Mouse (Mus musculus): ENCODE measurements around the gene Il33. TPM values are rescaled to one million over a fixed set of nuclear protein-coding genes. Genes with fewer than 3 reads are reported as not detected.
A peak's percentile ranks its signal among the peaks of the same experiment; 100 is the strongest.

Il33 gene
- 10 to 100 TPM; 21.9 to 25.1 TPM for total RNA-seq (2021)

- peak; percentile 60 to 72 for DNase-seq (ENCODE audit: low spot score in 2 of 2)
- intact Hi-C loops (cut with DNase I), result no loop called here
Measured at GRCm38 (mm10) chr19:29924638-29925258, at the start of gene Il33. Gene Il33 (plus strand): TSS chr19:29925114.

DNA sequence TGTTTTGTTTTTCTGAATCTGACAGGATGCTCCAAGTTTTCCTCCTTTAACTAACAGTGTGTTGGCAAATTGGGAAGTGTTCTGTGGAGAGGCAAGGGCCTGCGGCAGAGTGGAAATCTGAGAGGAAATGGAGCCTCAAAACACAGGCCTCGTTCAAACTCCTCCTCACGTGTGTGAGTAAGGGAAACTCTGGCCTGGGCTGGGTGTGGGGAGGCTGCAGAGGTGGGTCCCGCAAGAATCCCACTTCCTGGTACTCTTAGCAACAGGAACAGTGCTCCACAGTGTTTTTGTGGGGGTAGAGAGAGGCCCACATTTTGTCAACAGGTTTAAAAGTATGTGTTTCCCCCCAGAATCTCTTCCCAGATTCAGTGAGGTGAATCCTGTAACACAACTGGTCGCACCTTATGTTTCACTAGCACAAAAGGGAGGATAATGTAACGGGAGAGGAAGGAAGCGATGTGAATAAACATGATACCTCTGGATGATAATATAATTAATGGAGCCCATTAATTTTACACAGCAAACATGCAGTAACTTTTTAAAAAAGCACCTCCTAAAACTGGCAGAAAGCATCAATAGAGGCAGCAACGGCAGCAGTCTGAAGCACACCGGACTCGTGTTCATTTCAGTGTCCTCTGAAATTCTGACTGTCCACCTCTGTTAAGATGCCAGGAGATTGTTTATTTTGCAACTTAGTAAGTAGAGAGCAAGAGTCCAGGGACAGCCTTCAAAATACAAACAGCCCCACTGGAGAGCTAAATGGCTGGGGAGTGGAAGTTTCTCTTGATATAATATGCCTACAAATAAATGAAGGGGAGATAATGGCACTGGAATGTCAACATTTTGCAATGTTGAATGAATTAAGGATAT lies 47.3 kb upstream of the Il33 start:
- no peak for DNase-seq (ENCODE audit: low spot score in 2 of 2)
- intact Hi-C loops (cut with DNase I), result no loop called here

DNA sequence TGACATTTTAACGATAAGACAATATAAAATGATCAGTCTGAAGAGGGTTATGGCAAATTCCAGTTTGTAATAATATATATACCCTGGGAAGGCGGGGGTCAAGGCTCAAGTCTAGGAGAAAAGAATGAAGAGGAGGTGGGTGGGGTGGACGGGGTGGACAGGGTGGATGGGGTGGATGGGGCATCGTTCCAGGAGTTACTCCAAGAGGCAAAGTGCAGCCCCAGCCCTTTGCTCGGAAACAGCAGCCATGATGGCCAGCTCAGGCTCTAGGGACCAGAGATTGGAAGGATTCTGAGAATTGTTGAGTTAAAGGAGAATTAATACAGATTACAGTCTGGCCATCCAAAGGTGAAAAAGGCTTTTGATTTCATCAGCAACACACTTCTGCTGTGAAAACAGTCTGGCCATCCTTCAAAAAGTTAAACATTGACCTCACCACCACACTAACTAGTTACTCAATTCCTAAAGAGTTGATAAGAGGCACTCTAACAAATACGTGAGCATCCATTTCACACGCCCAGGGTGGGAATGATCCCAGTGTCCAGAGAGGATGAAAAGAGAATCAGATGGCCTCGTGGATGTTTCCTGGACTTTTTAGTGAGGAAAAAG lies 45.9 kb upstream of the Il33 start:
- intact Hi-C loops (cut with DNase I), result no loop called here

GRCm38 (mm10) chr19:29880918-29881317 lies 44.0 kb upstream of the Il33 start:
- intact Hi-C loops (cut with DNase I), result no loop called here
- DNase-seq (ENCODE audit: low spot score in 2 of 2), result no peak

More for the DNA sequence above, 45.9 kb upstream of the Il33 start:
- no peak for DNase-seq (ENCODE audit: low spot score in 2 of 2)

GRCm38 (mm10) chr19:29882696-29883095 lies 42.2 kb upstream of the Il33 start:
- DNase-seq (ENCODE audit: low spot score in 2 of 2), result no peak
- intact Hi-C loops (cut with DNase I), result no loop called here

DNA sequence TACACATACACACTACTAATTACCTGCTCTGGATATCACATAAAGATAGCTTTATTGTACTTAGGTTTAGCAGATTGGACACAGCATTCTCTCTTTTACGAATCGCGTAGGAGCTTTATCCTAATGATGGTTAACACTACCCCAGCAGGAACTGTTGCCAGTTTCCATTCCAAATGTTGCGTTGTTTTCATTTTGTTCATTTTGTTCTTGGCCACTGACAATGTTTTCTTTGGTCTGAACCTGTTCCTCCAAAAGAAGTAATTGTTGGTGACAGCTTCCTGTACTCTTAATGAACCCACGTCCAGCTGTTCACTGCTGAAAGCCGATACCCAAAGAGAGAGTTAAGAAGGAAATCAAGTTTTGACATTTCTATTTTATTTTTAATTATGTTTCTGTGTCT lies 39.4 kb upstream of the Il33 start:
- no peak for DNase-seq (ENCODE audit: low spot score in 2 of 2)
- intact Hi-C loops (cut with DNase I), result no loop called here

- DNase-seq (ENCODE audit: low spot score in 2 of 2), result no peak
- intact Hi-C loops (cut with DNase I), result no loop called here
Measured at GRCm38 (mm10) chr19:29887476-29887875, 37.4 kb upstream of the Il33 start.

GRCm38 (mm10) chr19:29888946-29889345 lies 36.0 kb upstream of the Il33 start:
- DNase-seq (ENCODE audit: low spot score in 2 of 2), result no peak
- intact Hi-C loops (cut with DNase I), result no loop called here

DNA sequence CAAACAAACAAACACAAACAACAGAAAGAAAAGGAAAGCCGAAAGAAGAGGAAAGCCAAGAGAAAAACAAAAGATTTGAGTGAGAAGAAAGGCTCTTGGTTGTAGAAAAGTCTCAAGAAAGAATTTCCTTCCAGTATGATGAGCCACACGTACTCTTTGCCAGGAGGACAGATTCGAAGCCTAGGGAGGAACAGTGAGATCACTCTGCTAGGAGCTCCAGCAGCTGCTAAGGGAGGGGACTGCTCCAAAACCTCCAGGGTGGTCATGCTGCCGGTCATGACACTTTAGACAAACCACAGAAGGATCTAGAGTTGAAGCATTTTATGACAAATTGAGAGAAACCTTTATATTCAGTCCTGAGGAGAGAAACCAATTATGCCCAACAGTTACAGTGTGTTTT lies 32.9 kb upstream of the Il33 start:
- no peak for DNase-seq (ENCODE audit: low spot score in 2 of 2)
- intact Hi-C loops (cut with DNase I), result no loop called here

- DNase-seq (ENCODE audit: low spot score in 2 of 2), result no peak
- intact Hi-C loops (cut with DNase I), result no loop called here
Measured at GRCm38 (mm10) chr19:29892786-29893185, 32.1 kb upstream of the Il33 start.

DNA sequence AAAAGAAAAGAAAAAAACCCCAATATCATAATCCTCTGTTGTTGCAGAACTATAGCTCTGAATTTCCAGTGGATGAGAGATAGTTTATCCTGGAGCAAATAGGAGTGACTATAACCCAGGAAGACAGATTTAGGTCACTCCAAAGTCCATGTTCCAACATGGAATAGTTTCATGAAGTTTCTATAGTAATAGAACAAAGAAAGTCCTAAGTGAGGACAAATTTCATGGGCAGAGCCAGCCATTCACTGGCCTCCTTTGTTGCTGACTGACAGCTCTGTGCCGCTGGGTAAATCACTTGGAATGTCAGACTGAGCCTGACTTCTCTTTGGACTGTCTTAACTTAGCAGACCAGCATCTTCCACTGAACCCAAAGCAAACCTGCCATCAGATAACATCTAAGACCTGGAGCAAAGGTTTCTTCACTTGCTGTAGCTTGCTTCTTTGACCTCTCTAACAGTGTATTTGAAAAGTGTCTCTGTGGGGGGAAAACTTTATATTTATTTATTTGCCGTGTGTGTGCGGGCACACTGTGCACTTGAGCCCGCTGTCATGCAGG lies 31.1 kb upstream of the Il33 start:
- intact Hi-C loops (cut with DNase I), result no loop called here
- DNase-seq (ENCODE audit: low spot score in 2 of 2), result no peak

GRCm38 (mm10) chr19:29894381-29894780 lies 30.5 kb upstream of the Il33 start:
- intact Hi-C loops (cut with DNase I), result no loop called here
- no peak for DNase-seq (ENCODE audit: low spot score in 2 of 2)

DNA sequence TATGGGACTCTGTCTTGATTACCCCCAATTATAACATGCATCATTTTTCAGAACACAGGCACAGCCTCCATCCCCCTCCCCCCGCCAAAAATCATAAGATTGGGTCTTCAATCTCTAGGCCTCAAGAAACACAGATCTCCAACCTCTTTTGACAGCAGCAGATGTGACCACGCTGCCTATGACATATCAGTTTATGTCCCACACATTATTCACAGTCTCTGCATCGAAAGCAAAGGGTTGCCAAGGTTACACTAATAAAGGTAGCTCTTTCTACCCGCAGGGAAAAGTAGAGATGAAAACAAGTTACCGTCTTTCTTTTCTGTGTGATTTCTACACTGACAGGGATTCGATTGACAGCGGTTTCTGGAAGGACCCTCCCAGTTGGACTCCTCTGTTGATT lies 29.9 kb upstream of the Il33 start:
- intact Hi-C loops (cut with DNase I), result no loop called here
- DNase-seq (ENCODE audit: low spot score in 2 of 2), result no peak

GRCm38 (mm10) chr19:29900318-29900717 lies 24.6 kb upstream of the Il33 start:
- DNase-seq (ENCODE audit: low spot score in 2 of 2), result no peak
- intact Hi-C loops (cut with DNase I), result no loop called here

DNA sequence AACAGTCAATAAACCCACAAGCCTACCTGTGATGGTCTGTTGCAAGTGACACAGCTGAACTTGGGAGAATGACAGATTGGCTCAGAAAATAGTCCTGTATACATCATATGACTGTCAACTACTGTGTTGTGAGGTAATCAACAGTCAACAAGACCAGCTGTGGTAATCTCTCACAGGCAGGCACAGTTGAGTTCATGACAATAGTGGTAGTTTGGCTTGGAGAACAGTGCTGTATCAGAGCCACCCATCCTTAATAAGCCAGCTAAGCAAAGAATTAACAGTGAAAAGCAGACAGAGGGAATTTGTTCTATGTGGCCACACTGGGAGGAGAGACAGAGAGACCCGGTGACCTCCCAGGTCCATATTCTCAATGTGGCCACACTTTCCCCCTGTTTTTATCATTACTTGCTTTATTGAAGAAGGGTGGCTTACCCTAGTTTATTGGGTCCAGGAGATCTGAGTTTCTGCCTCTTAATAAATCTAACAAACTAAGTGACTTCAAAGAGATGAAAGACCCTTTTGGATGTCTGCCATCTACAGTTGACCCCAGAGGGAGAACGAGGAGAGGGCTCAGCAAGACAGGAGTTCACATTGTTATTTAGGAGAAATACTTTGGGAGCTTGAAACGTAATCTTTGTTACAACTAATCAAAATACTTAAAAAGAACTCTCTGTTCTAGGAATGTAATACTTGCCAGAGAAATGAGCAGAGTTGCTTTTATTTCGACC lies 22.4 kb upstream of the Il33 start:
- no peak for DNase-seq (ENCODE audit: low spot score in 2 of 2)
- intact Hi-C loops (cut with DNase I), result no loop called here

- intact Hi-C loops (cut with DNase I), result no loop called here
- no peak for DNase-seq (ENCODE audit: low spot score in 2 of 2)
Measured at GRCm38 (mm10) chr19:29905896-29906295, 19.0 kb upstream of the Il33 start.

DNA sequence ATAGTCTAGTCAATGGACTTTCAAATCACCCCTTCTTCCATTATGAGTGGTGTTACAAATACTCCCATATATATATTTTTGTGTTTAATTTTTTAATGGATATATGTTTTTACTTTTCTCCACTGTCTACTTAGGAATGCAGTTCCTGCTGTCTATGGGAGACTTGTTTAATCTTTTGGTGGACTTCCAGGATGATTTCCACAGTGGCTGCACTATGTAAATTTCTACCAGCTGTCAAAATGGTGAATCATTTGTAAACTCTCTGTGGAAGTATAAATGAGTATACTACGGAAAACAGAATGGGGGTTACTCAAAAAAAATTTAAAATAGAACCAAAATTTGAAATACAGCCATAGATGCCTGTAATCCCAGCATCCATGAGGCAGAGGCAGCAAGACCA lies 15.7 kb upstream of the Il33 start:
- intact Hi-C loops (cut with DNase I), result no loop called here

DNA sequence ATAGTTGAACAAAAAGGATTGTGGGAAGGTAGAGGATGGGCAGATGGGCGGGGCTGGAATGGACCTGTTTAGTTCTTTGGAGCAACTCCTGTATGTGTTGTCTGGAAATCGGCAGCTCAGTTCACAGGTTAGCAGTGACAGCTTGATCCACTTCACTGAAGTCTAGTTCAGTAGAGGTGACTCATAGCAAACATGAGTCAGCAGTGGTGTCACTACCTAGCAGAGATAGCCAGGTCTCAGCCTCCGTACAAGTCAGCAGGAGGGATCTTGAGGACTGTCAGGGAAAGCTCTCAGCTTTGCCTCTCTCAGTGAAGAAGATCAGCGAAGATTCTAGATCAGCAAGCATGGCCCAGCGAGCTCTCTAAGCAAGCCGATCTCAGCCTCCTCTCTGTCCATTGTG lies 13.0 kb upstream of the Il33 start:
- intact Hi-C loops (cut with DNase I), result no loop called here

More for the DNA sequence above, 15.7 kb upstream of the Il33 start:
- peak in 1 of 2 experiments; percentile 14 for DNase-seq (ENCODE audit: low spot score in 2 of 2)

GRCm38 (mm10) chr19:29917421-29917820 lies 7.5 kb upstream of the Il33 start:
- intact Hi-C loops (cut with DNase I), result no loop called here
- peak in 1 of 2 experiments; percentile 18 for DNase-seq (ENCODE audit: low spot score in 2 of 2)

More for the DNA sequence above, 13.0 kb upstream of the Il33 start:
- DNase-seq (ENCODE audit: low spot score in 2 of 2), result no peak

Measured in left cerebral cortex, postnatal 25 days (tissue).